Mouse (Mus musculus) CD8-positive naive resting alpha-beta T cell, adult 2 months (primary cell): Measurements from ENCODE around the gene Tbxa2r.

Source experiments
- DNase-seq, 2 experiments: peaks; one replicate each; pipeline ENCODE4 v3.0.0; 2022; ENCODE audit warnings: low read depth in 2 of 2, low spot score in 2 of 2

Gene Tbxa2r

DNA sequence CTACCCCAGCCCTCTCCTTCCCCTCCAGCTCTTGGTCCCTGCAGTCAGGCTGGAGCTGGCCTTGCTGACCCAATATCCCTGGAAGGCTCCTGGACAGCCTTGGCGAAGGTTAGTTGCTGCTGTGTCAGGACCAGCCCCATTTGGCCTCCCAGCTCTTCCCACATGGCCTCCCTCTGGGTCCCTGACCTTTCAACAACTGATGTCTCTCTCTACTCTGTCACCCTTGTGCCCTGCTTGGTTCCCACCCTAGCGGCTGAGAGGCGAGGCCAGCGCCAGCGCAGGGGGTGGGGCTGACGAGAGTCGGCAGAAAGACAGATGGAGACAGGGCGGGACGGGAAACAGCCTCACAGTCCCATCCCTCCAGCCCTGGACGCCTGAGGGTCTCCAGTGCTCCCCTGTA, at the start of gene Tbxa2r:
Tbxa2r (plus strand) TSS at position 346 of the 400 bp plus-strand sequence.
- peak; percentile 46 to 70 for DNase-seq

DNA sequence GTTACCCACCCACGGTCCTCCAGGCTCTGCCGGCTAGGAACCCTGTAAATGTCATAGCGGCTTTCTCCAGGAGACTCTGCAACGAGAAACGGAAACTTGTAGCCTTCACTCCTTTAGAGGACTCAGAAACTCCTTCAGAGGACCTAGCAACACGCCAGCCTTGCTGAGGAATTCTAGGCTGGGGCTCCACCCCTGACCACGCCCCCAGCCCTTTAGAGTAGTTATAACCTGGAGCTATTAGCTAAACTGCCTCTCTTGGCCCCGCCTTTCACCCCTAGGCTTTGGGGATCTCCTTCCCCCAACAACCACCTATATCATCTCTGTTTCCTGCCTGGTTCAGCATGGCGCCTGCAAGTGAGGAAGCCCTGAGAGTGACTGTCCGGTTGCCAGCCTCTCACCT, 49.0 kb upstream of the Tbxa2r start:
- DNase-seq, result no peak

DNA sequence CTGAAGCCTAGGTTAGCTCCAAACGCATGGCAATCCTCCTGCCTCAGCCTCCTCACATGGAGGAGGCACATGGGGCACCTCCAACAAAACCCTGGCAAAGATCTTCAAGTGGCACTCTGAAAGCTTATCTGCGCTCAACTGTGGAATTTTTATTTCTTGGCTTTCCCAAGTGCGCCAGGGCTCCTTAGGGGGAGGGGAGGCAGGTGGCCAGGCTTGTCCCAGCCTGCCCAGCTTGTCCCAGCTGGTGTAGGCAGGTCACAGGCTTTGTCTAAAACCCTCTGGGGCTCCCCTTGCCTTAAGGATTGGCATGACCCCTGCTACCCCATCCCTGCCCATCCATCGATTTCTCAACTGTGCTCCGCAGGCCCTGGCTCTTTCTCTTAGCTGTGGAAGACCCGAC, 44.3 kb upstream of the Tbxa2r start:
- no peak for DNase-seq

DNA sequence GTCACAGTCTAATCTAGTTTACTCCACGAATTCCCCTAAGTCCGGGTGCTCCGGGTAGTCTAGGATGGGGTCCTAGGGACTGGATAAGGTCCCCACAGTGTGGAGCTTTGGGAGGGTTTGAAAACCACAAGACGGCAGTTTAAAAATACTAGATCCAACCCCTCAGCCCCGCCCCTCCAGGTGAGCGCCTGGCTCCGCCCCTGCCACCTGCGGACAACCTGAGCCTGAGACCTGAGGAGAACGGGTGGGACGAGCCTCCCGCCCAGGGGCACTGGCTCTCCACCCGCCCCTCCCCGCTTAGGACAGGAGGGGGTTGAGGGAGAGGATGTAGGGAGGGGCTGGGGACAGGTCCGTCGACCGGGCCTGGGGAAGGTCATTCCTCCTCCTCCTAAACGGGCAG, 43.8 kb upstream of the Tbxa2r start:
- no peak for DNase-seq

DNA sequence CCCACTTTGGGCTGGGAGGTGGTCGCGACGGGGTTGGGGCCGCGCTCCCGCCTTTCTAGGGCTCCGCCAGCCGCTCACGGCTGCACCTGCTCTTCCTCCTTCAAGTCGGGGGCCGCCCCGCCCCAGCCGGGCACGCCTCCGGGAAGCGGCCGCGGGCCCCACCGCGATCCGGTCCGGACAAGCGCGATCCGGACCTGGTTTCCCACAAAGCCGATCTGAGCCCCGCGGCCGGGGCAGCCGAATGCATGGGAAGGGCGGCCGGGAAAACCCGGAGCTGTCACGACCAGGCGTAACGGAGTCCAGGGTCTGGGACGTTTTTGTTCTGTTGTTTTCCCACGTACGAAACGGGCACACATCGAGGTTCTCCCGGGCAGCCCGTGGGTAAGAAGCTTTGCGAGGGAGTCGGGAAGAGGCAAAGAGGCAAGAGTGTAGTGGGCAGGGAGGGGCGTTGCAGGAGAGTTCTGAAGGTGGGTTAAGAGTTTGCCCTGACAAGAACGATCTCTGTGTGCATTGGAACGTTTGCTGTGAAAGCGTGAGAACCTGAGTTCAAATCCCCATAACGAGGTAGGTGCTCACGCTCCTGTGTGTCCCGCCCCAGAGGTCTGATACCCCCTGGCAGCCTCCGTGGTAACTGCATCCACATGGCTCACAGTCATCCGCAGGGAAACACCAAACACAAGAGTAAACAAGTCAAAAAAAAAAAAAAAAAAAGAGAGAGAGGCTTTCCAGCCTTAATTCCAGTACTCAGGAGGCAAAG, 42.7 kb upstream of the Tbxa2r start:
- DNase-seq, result peak; percentile 85 to 91

DNA sequence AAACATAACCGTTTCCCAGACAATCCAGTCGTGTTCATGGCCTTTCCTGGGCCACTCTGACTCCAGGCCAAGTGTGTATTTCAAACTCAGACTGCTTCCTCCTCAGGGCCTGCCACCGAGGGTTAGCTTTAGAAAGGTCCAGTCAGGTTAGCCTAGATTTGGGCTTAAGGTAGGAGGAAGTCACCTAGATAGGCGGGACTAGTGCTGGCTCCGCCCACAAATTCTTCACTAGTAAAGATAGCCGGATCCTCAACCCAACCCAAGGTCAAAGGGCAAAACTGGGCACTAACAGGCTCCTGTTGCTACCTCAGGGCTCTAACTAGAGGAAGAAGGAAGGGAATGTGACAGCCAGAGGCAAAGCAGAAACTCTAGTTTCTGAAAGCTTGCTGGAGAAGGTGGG, 41.9 kb upstream of the Tbxa2r start:
- DNase-seq, result no peak

DNA sequence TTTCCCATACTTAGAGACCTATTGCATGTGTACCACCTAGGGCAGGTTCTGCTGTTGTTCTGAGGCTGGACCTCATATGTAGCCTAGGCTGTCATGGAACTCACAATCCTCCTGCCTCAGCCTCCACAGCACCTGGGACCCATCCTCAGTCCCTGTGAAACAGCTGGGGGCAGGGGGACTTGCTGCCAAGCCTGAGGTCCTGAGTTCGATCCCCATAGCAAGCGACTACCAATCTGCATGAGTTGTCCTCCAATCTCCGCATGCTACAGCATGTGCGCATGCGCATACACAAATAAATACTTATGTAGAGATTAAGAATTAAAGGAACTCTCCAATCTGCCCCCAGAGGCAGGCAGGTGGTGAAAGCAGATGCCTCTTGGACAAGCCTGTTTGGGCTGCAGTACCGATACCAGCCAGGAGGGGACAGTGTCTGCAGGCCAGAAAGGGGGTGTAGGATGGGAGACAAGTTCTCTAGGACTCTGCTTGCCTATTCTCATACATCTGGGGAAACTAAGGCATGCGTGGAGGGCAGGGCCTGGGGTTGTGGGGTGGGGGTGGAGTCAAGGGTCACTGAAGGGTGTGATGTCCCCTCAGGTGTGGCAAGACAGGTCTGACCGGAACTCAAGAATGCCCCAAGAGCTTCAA, 40.9 kb upstream of the Tbxa2r start:
- peak; percentile 71 to 79 for DNase-seq

DNA sequence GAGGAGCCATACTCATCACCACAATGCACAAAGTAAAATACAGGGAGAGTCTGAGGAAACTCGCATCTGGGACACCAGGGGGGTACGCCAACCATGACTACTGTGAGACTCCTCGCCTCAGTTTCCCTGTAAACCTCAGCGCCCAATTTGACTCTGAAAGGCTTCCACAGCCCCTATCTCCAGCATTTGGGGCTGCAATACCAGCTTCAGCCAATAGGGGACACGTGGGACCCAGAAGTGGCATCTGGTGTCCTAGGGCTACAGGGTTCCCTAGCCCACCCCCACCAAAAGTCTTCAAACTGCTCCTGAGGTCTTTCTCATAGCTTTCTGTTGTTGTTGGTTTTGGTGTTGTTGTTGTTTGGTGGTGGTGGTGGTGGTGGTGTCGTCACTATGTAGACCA, 39.9 kb upstream of the Tbxa2r start:
- DNase-seq, result peak in 1 of 2 experiments; percentile 47

DNA sequence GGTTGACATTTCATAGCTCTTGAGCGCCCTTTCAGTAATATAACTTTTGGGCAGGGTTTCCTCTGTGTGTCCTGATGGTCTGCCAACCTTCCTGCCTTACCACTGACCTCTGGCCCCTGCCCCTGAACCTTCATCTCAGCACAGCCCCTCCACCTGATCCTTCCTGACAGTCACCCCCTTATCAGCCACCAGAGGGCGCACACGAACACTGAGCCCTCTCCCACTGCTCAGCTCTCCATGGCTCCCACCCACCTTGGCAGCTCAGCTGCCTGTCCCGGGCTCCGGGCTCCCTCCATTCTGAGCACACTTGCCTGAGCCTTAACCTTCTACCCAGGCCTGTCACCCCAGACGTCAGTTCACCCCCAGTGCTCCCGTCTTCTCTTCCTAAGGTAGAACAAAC, 39.3 kb upstream of the Tbxa2r start:
- DNase-seq, result peak; percentile 57 to 60

DNA sequence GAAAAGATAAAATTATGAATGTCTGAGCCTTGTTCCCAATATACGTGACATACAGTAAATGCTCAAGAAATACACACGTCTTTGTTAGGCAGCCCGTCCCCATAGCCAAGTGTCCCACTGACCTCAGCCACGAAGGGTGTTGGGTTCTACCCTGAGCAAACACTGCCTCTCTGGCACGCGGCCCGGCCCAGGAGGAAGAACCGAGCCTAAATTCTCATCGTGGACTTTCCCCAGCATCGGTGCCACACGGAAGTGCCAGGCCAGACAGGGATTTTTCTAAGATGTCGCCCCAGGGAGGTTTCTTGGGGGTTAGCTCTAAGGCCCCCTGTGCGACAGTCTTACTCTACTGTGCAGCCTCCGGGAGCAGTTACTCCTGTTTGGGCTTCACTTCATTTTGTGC, 38.7 kb upstream of the Tbxa2r start:
- DNase-seq, result no peak

DNA sequence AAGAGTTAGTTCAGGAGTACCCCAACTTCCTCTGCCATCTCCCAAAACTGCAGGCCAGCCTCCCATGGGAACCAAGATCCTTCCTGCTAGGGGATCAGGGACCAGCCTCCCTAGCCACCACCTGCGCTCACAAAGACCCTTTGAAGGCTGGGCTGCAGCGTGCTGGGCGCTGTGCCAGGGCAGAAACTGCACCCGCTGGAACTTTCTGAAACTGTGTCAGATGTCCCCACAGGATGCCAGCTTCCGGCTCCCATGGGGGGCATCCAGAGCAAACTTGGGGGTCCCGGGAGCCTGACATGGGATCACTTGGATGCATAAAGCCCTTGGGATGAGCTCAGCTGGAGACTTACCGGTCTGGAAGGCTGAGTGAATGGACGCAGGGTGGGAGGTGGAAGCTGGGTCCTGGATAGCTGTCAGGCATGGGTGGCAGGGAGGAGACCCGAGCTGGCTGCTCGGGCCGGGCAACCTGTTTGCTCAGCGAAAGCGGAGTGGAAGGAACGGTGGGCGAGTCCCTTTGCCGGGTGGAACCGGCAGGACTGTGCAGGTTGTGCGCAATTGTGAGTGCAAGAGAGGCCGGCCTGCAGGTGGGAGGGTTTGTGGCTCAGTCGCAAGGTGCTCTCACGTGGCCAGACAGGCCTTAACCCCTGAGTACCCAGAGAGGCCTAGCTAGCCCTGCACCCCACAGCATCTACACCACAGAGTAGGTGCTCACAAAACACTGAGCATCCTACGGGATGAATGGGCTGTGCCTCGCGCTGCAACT, 37.7 kb upstream of the Tbxa2r start:
- no peak for DNase-seq

DNA sequence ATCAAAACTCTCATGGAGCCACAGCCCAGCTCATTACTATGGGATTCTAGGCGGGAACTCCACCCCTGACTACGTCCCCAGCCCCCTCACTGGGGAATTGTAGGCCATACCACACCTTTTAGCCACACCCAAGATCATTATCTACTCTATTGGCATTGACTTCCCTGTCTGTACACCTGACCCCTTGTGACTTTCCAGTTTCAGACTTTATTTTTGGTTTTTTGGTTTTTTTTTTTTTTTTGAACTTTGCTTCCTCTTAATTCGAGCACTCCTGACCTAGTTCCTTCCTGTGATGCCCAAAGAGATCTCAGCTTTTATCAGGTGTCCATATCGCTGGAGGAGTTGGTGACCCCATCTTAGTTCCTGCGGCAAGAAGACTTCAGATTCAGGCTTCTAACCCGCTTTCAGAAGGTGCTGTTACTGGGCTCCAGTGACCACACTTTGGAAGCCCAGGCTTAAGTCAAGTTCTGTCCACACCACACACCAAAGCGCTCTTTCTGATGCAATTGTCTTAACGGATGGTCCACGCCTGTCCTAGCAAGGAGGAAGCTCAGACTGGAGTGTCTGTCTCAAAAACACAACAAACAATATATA, 36.9 kb upstream of the Tbxa2r start, which contains the start of gene Tjp3:
Tjp3 (minus strand) TSS at position 71 of the 594 bp plus-strand sequence.
- DNase-seq, result no peak

DNA sequence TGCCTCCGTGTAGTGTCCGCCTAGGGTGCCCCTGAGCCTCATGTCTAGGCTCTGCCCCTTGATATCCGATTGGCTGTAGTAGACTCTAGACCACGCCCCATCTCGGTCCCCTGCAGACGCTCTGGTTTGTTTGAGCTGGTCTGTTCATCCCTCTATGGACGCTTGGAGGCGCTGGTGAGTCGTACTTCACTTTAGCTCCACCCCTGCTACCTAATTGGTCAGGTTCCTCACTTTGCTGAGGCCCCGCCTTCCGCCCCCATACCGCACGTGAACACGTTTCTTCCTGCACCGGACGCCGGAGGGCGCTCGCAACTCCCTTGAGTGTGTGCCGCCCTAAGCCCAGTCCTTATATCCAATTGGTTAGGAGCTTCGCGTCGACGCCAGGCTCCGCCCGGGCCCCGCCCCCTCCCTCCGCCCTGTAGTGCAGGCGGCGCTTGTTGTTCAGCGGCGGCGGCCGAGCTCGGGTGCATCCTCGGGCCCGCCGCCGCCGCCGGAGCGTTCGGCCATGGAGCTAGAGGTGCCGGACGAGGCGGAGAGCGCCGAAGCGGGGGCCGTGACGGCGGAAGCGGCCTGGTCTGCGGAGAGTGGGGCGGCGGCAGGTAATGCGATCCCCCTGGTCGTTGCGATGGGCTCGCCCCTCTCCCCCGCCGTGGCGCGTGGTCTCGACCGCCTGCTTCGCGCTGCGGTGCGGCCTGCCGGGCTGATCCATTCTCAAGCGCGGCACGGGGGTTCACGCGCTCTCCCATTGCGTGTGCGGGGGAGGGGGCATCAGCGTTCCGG, 35.8 kb upstream of the Tbxa2r start, which contains the start of gene Pip5k1c:
Pip5k1c (plus strand) TSS at position 410 of the 780 bp plus-strand sequence.
- DNase-seq, result peak; percentile 99

DNA sequence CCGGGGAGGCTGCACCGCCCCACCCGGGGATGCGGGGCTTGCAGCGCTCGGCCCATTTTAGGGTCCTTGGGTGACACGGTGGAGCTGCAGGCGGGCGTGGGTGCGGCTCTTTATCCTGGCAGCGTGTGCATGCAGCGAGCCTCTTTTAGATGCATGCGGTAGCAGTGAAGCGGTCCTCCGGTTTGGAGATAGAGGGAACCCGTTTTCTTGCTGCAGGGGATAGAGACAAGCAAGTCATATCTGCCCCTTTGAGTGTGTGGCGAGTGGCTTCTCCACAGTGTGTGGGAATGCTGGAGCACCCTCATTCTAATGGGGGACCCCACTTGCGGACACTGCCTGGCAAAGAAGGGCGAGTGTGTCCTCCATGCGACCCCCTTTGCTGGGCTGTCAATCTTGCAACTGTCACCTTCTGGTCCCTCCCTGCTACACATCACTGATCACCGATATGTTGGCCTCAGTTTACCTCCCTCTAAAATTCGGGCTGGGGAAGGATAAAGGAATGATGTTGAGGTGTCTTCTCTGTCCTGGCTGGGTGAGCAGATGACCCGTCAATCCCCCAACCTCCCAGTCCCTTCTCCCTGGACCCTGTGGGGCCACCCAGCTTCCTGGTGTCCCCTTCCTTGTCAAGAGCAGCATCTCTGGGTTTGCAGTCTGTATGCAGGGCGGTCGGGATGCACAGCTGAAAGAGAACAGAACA, 35.0 kb upstream of the Tbxa2r start:
- DNase-seq, result no peak

DNA sequence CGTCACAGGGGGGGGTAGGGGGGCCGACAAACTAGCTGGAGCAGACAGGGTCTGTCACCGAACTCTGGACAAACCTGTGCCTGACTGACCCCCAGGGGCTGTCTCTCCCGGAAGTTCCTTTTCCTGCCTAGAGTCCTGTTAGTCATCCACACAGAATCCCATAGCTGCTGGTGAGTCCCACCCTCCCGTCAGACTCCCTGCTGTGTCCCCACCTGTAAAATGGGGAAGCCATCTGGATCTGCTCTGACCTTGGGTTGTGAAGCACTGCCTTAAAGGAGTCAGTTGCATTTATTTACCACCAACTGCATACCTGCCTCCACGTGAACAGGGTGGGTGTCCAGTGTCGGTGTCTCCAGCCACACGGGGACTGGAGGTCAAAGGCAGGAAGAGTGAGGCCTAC, 34.1 kb upstream of the Tbxa2r start:
- no peak for DNase-seq

DNA sequence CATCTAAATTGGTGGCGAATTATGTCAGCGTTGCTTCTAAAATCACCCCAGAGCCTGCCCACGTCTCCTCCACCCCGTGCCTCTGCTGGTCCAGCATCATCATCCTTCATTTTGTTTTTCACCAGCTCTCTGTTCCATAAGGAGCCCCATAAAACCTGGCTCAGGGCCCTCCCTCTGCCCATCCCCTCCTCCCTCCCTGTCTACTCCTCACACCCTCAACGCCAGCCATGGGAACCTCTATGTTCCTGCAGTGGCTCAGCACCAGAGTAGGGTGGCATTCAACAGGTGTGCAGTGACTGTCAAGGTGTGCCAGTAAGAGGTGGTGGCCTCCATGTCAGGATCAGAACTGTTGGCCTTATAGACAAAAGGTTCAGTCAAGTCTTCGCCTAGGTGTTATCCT, 33.3 kb upstream of the Tbxa2r start:
- DNase-seq, result no peak

DNA sequence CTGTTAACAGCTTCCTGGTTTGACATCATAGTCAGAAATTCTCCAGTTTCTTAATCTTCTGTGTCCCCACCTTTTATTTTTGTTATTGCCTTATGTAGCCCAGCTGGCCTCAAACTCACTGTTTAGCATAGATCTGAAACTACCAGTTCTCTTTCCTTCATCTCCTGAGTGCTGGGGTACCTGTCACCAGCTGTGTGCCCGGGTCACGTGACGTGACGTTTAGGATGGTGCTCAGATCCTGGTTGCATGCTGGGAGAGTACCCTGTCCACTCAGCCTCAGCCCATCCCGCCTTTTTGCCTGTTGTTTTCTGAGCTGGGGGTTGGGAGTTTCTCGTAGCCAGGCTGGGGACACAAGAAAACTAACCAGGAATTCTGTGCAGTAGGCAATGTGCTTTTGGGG, 31.3 kb upstream of the Tbxa2r start:
- DNase-seq, result no peak

DNA sequence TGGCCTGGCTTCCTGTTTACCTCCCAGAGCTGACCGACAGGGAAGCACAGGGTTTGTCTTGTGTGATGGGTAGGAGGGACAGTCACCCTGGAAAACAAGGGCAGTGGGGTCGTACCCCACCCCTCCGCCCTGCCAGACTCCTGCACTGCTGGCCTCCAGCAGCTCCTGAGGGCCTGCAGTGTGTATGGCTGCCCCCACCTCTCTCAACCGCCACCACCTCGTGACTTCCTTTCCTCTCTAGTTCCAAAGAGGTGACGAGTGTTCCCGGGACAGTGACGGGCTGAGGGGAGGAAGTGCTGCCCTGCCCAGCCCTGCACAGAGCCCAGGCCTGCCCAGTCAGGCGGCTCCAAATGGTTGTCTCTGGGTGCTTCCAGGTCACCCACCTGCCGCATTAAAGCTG, 30.7 kb upstream of the Tbxa2r start:
- peak; percentile 56 to 64 for DNase-seq

DNA sequence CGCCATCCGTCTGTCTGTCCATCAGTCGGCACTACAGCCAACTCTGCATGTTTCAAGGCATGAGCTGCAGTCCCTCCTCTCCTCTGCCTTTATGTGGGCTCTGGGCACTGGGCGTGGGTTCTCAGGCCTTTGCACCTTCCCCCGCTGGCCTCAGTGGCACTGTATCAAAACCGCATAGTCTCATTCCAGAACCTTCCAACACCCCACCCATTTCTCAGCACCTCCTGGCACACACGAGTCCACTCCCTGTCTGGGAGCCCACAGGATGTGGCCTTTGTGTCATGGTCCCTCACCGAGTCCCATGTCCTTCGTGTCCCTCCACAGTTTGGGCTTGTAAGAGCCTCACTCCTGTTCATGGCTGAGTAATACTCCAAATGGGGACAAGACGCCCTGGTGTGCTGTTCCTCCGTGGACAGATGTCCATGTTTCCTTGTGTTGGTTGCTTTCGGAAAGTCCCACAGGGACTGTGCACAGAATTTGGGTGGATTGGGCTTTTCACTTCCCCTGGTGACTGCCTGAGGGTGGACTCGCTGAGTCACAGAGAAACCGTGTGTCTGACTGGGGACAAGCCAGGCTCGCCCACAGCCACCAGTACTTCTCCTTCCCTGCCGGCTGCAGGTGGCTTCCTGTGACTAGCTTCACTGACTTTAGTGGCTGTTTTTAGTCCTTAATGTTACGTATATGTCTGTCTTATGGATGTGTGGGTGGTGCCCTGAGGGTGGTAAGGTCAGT, 30.0 kb upstream of the Tbxa2r start:
- DNase-seq, result peak in 1 of 2 experiments; percentile 42
